Mouse (Mus musculus): ENCODE results near the gene Ikzf3.
A peak's percentile ranks its signal among the peaks of the same experiment; 100 is the strongest.

Ikzf3 gene

GRCm38 (mm10) chr11:98473916-98474479 lies 71.8 kb downstream of the Ikzf3 start:
- peak; percentile 58 for DNase-seq (ENCODE audit: low read depth)

- peak; percentile 63 for DNase-seq (ENCODE audit: low read depth)
These were observed 73.1 kb downstream of the Ikzf3 start for GRCm38 (mm10) chr11:98472696-98473095.

GRCm38 (mm10) chr11:98470795-98471194 lies 75.0 kb downstream of the Ikzf3 start:
- DNase-seq (ENCODE audit: low read depth): no peak

GRCm38 (mm10) chr11:98469761-98470714 lies 75.8 kb downstream of the Ikzf3 start:
- DNase-seq (ENCODE audit: low read depth): peak; percentile 92

GRCm38 (mm10) chr11:98464516-98464915 lies 81.3 kb downstream of the Ikzf3 start:
- DNase-seq (ENCODE audit: low read depth): peak; percentile 83

GRCm38 (mm10) chr11:98463911-98464310 lies 81.9 kb downstream of the Ikzf3 start:
- peak; percentile 79 for DNase-seq (ENCODE audit: low read depth)

- peak; percentile 40 for DNase-seq (ENCODE audit: low read depth)
These were observed 83.6 kb downstream of the Ikzf3 start for GRCm38 (mm10) chr11:98462255-98462654.

GRCm38 (mm10) chr11:98461109-98461720 lies 84.6 kb downstream of the Ikzf3 start:
- DNase-seq (ENCODE audit: low read depth): peak; percentile 59

GRCm38 (mm10) chr11:98459860-98460259 lies 86.0 kb downstream of the Ikzf3 start:
- no peak for DNase-seq (ENCODE audit: low read depth)

- peak; percentile 82 for DNase-seq (ENCODE audit: low read depth)
These were observed 86.6 kb downstream of the Ikzf3 start for GRCm38 (mm10) chr11:98459071-98459741.

GRCm38 (mm10) chr11:98458121-98458990 lies 87.5 kb downstream of the Ikzf3 start:
- peak; percentile 74 for DNase-seq (ENCODE audit: low read depth)

GRCm38 (mm10) chr11:98457367-98458120 lies 88.3 kb downstream of the Ikzf3 start:
- peak; percentile 97 for DNase-seq (ENCODE audit: low read depth)

GRCm38 (mm10) chr11:98456945-98457344 lies 88.9 kb downstream of the Ikzf3 start:
- DNase-seq (ENCODE audit: low read depth): no peak

- peak; percentile 53 for DNase-seq (ENCODE audit: low read depth)
These were observed 89.3 kb downstream of the Ikzf3 start for GRCm38 (mm10) chr11:98456545-98456944.

- peak; percentile 76 for DNase-seq (ENCODE audit: low read depth)
These were observed 90.3 kb downstream of the Ikzf3 start for GRCm38 (mm10) chr11:98455484-98455883.

GRCm38 (mm10) chr11:98449921-98450771 lies 95.7 kb downstream of the Ikzf3 start:
- peak; percentile 83 for DNase-seq (ENCODE audit: low read depth)

GRCm38 (mm10) chr11:98449419-98449818 lies 96.4 kb downstream of the Ikzf3 start:
- no peak for DNase-seq (ENCODE audit: low read depth)

- DNase-seq (ENCODE audit: low read depth): no peak
These were observed 97.5 kb downstream of the Ikzf3 start for GRCm38 (mm10) chr11:98448191-98448790.

- peak; percentile 18 for DNase-seq (ENCODE audit: low read depth)
These were observed 98.4 kb downstream of the Ikzf3 start for GRCm38 (mm10) chr11:98447475-98447834.
